Mouse (Mus musculus): ENCODE measurements at regions not wholly inside any gene's neighbourhood (a gene's known extent, or its start where the extent isn't known, plus 50 kb on each side); places are given as distances from the start of the nearest gene placed in this dataset.

DNA sequence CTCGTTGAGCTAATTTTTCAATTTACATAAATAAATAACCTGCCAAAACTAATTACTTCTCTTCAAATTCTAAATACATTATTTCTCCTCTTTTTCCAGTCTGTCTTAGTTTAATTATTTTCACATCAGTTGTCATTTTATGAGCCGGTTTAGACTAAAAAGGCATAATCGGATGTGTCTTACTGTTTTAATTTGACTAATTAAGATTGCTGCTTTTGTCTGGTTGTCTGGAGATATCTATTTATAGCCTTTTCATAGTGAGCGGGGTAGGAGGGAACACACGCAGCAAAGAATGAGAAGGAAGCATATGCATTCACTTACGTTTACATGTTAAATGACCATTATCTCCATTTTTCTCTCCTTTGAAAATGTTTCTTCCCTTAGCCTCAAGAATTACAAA, 740.3 kb upstream of the Sel1l start:
- 64% methylated on average over 6 of the region's 6 CpGs for WGBS (ENCODE audit: insufficient replicate concordance)
- Histone ChIP-seq H3K9ac (ENCODE audit: low read depth, low read length) (no peak overlapping the region), H3K4me1 (ENCODE audit: control insufficient read depth, low read depth, low read length) (no peaks in the 10 kb centered on the region)

DNA sequence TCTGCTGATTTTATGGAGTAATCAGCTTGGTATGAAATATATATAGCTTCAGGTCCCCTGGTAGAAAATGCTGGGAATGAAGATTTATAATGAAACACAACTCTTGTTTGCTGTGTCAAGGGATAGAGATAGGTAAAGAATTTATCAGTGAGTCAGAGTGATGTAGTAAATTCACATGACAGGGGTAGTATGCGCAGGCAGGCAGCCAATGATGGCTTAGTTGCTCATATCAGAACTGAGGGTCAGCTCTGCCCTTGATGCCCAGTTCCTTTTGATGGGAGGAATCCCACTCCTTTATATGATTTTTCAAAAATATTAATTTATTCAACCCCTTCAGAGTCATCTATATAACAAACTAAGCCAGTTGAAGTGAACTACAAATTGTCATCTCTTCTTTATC, 729.6 kb upstream of the Sel1l start:
- no peak for ATAC-seq (ENCODE audit: low read depth)
- no peak overlapping the region for H3K9ac ChIP-seq (ENCODE audit: low read depth, low read length)
- no peaks in the 10 kb centered on the region for H3K27me3 ChIP-seq (ENCODE audit: control insufficient read depth, insufficient read depth, low read depth, low read length)
- no peak overlapping the region for H3K27ac ChIP-seq (ENCODE audit: low read length)
- H3K4me1 ChIP-seq (ENCODE audit: control insufficient read depth, low read depth, low read length) = no peaks in the 10 kb centered on the region
- no peaks in the 10 kb centered on the region for H3K9me3 ChIP-seq (replicated peaks; ENCODE audit: control insufficient read depth, low read length)
- 48% methylated on average over 1 of the region's 1 CpGs for WGBS (ENCODE audit: insufficient replicate concordance)
- no peak overlapping the region for H3K4me3 ChIP-seq (ENCODE audit: low read depth, low read length)
- no peaks in the 10 kb centered on the region for H3K36me3 ChIP-seq (ENCODE audit: control insufficient read depth, insufficient read depth)
- no peak overlapping the region for H3K4me2 ChIP-seq (ENCODE audit: low read depth, low read length)

More for the DNA sequence above, 740.3 kb upstream of the Sel1l start:
- Histone ChIP-seq H3K9me3 (replicated peaks; ENCODE audit: control insufficient read depth, low read length) (no peaks in the 10 kb centered on the region), H3K27ac (ENCODE audit: low read length) (no peak overlapping the region), H3K36me3 (ENCODE audit: control insufficient read depth, insufficient read depth) (no peaks in the 10 kb centered on the region), H3K4me2 (ENCODE audit: low read depth, low read length) (no peak overlapping the region), H3K4me3 (ENCODE audit: low read depth, low read length) (no peak overlapping the region), H3K27me3 (ENCODE audit: control insufficient read depth, insufficient read depth, low read depth, low read length) (no peaks in the 10 kb centered on the region)
- no peak for ATAC-seq (ENCODE audit: low read depth)

Measured in liver, embryonic 16.5 days (tissue).